Mouse (Mus musculus) kidney, postnatal 0 days (tissue): ENCODE data around the gene Ptma. TPM values are rescaled to one million over a fixed set of nuclear protein-coding genes. Genes with fewer than 3 reads are reported as not detected.
A peak's percentile ranks its signal among the peaks of the same experiment; 100 is the strongest.
"Not testable (repeated sequence)": the region's sequence is repeated elsewhere in the genome, so short reads cannot be mapped to it uniquely, and the experiment has no call there.

Source experiments
- ATAC-seq: fragments of 200-750 bp; cut with Nextera tagmentation; replicated peaks from 2 replicates; pipeline ENCODE4 v1.8.0; 2017; ENCODE audit warnings: low read depth, moderate number of reproducible peaks, moderate TSS enrichment, moderate library complexity; ENCODE audit not compliant: low FRiP score
- DNase-seq: peaks from one replicate; pipeline ENCODE4 v3.0.0-alpha.2; 2016; ENCODE audit warnings: low spot score
- H3K27ac ChIP-seq: fragments of 300-500 bp; sonication (generic); 2 replicates; pipeline ENCODE4 v1.5.1; 2014; ENCODE audit warnings: mild to moderate bottlenecking
- H3K27me3 ChIP-seq: fragments of 300-500 bp; sonication (generic); 2 replicates; pipeline ENCODE4 v1.6.1; 2014; ENCODE audit warnings: low read length, mixed read lengths; ENCODE audit not compliant: insufficient read depth
- H3K36me3 ChIP-seq: fragments of 300-500 bp; sonication (generic); 2 replicates; pipeline ENCODE4 v1.6.1; 2014; ENCODE audit warnings: low read length, mixed read lengths; ENCODE audit not compliant: insufficient read depth
- H3K4me1 ChIP-seq: fragments of 300-500 bp; sonication (generic); replicated peaks from 2 replicates; pipeline ENCODE4 v1.6.1; 2014; ENCODE audit warnings: antibody characterized with exemption, low read length, mixed read lengths; ENCODE audit not compliant: insufficient read depth
- H3K4me2 ChIP-seq: fragments of 300-500 bp; sonication (generic); 2 replicates; pipeline ENCODE4 v1.6.1; 2014; ENCODE audit warnings: mild to moderate bottlenecking, low read length, moderate library complexity, mixed read lengths
- H3K4me3 ChIP-seq: fragments of 300-500 bp; sonication (generic); replicated peaks from 2 replicates; pipeline ENCODE4 v1.5.1; 2014; ENCODE audit warnings: low read depth, low read length
- H3K9ac ChIP-seq: fragments of 300-500 bp; sonication (generic); 2 replicates; pipeline ENCODE4 v1.6.1; 2014; ENCODE audit warnings: low read depth, low read length
- H3K9me3 ChIP-seq: fragments of 300-500 bp; sonication (generic); replicated peaks from 2 replicates; pipeline ENCODE4 v1.6.1; 2016; ENCODE audit warnings: low read length, inconsistent platforms, mixed read lengths
- CTCF ChIP-seq: IDR thresholded peaks from 2 replicates; pipeline ENCODE4 v1.5.1; 2016; ENCODE audit warnings: antibody characterized with exemption, low read depth, mild to moderate bottlenecking, moderate library complexity
- WGBS: fragments of 180-500 bp; shearing (Covaris S2); extraction: QIAGEN DNeasy Blood & Tissue Kit; methylation state at CpG from one replicate; pipeline ENCODE4 v1.1.7; 2014; 5-methylcytosine and 5-hydroxymethylcytosine counted together
- polyA plus RNA-seq: library from polyadenylated mRNA; unstranded; fragments of >200 nt; fragmentation: Nextera tagmentation; extraction: Ambion mirVana; gene quantifications from 2 replicates; pipeline ENCODE4 v1.2.1, GENCODE M21; 2015

Gene Ptma
- polyA plus RNA-seq, 1 experiment from 2014 or later, result 2,429 TPM

GRCm38 (mm10) chr1:86482288-86482687 is 44.2 kb upstream of the Ptma start:
- Histone ChIP-seq H3K9me3 (no peaks in the 10 kb centered on the region), H3K4me3 (no peak overlapping the region), H3K36me3 (no peaks in the 10 kb centered on the region), H3K27ac (peak overlapping the region; percentile 47), H3K4me2 (no peak overlapping the region), H3K27me3 (no peaks in the 10 kb centered on the region), H3K4me1 (peaks cover 9% of the 10 kb centered on the region; the same call in 1 of the 2 replicates), H3K9ac (no peak overlapping the region)
- no peak for DNase-seq
- TF ChIP-seq CTCF, result no peak
- no peak for ATAC-seq
- 81% methylated on average over 11 of the region's 11 CpGs for WGBS

GRCm38 (mm10) chr1:86482761-86483160 is 43.8 kb upstream of the Ptma start:
- Histone ChIP-seq H3K27ac (peak overlapping the region; percentile 47), H3K4me2 (no peak overlapping the region), H3K36me3 (no peaks in the 10 kb centered on the region), H3K27me3 (no peaks in the 10 kb centered on the region), H3K9ac (no peak overlapping the region), H3K4me3 (no peak overlapping the region), H3K4me1 (peaks cover 10% of the 10 kb centered on the region; the same call in 1 of the 2 replicates), H3K9me3 (no peaks in the 10 kb centered on the region)
- TF ChIP-seq CTCF, result no peak
- ATAC-seq (no peak), DNase-seq (no peak)
- WGBS, result 68% methylated on average over 1 of the region's 1 CpGs

GRCm38 (mm10) chr1:86485346-86485745 is 41.2 kb upstream of the Ptma start:
- no peaks in the 10 kb centered on the region for H3K27me3 ChIP-seq
- H3K36me3 ChIP-seq, result no peaks in the 10 kb centered on the region
- no peaks in the 10 kb centered on the region for H3K9me3 ChIP-seq
- no peak overlapping the region for H3K4me2 ChIP-seq
- no peak overlapping the region for H3K4me3 ChIP-seq
- DNase-seq (no peak), ATAC-seq (no peak)
- peaks cover 19% of the 10 kb centered on the region for H3K4me1 ChIP-seq
- no peak overlapping the region for H3K9ac ChIP-seq
- WGBS, result 100% methylated on average over 1 of the region's 1 CpGs
- no peak for TF ChIP-seq CTCF
- H3K27ac ChIP-seq, result no peak overlapping the region

- DNase-seq, ATAC-seq, H3K27me3 ChIP-seq, H3K4me2 ChIP-seq, H3K36me3 ChIP-seq, H3K4me3 ChIP-seq, H3K9me3 ChIP-seq, H3K27ac ChIP-seq, H3K9ac ChIP-seq: not testable (repeated sequence)
- peaks cover 22% of the 10 kb centered on the region for H3K4me1 ChIP-seq
- 97% methylated on average over 6 of the region's 6 CpGs for WGBS
Measured at GRCm38 (mm10) chr1:86485858-86486257, 40.7 kb upstream of the Ptma start.

- H3K4me1 ChIP-seq, result peaks cover 27% of the 10 kb centered on the region
- WGBS, result 7% methylated on average over 13 of the region's 13 CpGs
Measured at GRCm38 (mm10) chr1:86486703-86487294, 39.7 kb upstream of the Ptma start.

GRCm38 (mm10) chr1:86487295-86487907 is 39.1 kb upstream of the Ptma start:
- Histone ChIP-seq H3K27ac (peak overlapping the region; percentile 96), H3K4me1 (peaks cover 31% of the 10 kb centered on the region), H3K9ac (peak overlapping the region; percentile 80), H3K4me3 (peak overlapping the region; percentile 57), H3K4me2 (peak overlapping the region; percentile 74), H3K9me3 (no peaks in the 10 kb centered on the region), H3K27me3 (no peaks in the 10 kb centered on the region), H3K36me3 (no peaks in the 10 kb centered on the region)
- no peak for TF ChIP-seq CTCF
- ATAC-seq (peak; percentile 96), DNase-seq (peak; percentile 99)
- WGBS, result under 1% methylated on average over 61 of the region's 74 CpGs

More at GRCm38 (mm10) chr1:86486703-86487294, 39.7 kb upstream of the Ptma start:
- Histone ChIP-seq H3K27me3 (no peaks in the 10 kb centered on the region), H3K9ac (peak overlapping the region; percentile 60), H3K4me3 (peak overlapping the region; percentile 57), H3K4me2 (peak overlapping the region; percentile 68), H3K9me3 (no peaks in the 10 kb centered on the region), H3K36me3 (no peaks in the 10 kb centered on the region), H3K27ac (peak overlapping the region; percentile 96)
- no peak for TF ChIP-seq CTCF
- ATAC-seq, result no peak
- DNase-seq, result no peak
